Mouse (Mus musculus): ENCODE data around the gene Pcsk5.
"Not testable (repeated sequence)": the region's sequence is repeated elsewhere in the genome, so short reads cannot be mapped to it uniquely, and the experiment has no call there.

The Pcsk5 gene

GRCm38 (mm10) chr19:17482126-17482790 lies 355.2 kb downstream of the Pcsk5 start:
- DNase-seq (ENCODE audit: low spot score in 2 of 2): no peak

- no peak for DNase-seq (ENCODE audit: low spot score in 2 of 2)
Observed at GRCm38 (mm10) chr19:17479471-17479870, 358.0 kb downstream of the Pcsk5 start.

- no peak for DNase-seq (ENCODE audit: low spot score in 2 of 2)
Observed at GRCm38 (mm10) chr19:17476021-17476420, 361.4 kb downstream of the Pcsk5 start.

- not testable (repeated sequence) for DNase-seq (ENCODE audit: low spot score in 2 of 2)
Observed at GRCm38 (mm10) chr19:17473138-17473537, 364.3 kb downstream of the Pcsk5 start.

GRCm38 (mm10) chr19:17471861-17472260 lies 365.6 kb downstream of the Pcsk5 start:
- DNase-seq (ENCODE audit: low spot score in 2 of 2): no peak

- no peak for DNase-seq (ENCODE audit: low spot score in 2 of 2)
Observed at GRCm38 (mm10) chr19:17471196-17471595, 366.2 kb downstream of the Pcsk5 start.

GRCm38 (mm10) chr19:17467556-17468211 lies 369.7 kb downstream of the Pcsk5 start:
- DNase-seq (ENCODE audit: low spot score in 2 of 2): peak in 1 of 2 experiments; percentile 20

GRCm38 (mm10) chr19:17452001-17452400 lies 385.4 kb downstream of the Pcsk5 start:
- no peak for DNase-seq (ENCODE audit: low spot score in 2 of 2)

GRCm38 (mm10) chr19:17443581-17443980 lies 393.9 kb downstream of the Pcsk5 start:
- no peak for DNase-seq (ENCODE audit: low spot score in 2 of 2)

- DNase-seq (ENCODE audit: low spot score in 2 of 2): no peak
Observed at GRCm38 (mm10) chr19:17439476-17440189, 397.8 kb downstream of the Pcsk5 start.

- no peak for DNase-seq (ENCODE audit: low spot score in 2 of 2)
Observed at GRCm38 (mm10) chr19:17436651-17437050, 400.8 kb downstream of the Pcsk5 start.

GRCm38 (mm10) chr19:17428561-17428914 lies 408.9 kb downstream of the Pcsk5 start:
- DNase-seq (ENCODE audit: low spot score in 2 of 2): no peak

- no peak for DNase-seq (ENCODE audit: low spot score in 2 of 2)
Observed at GRCm38 (mm10) chr19:17427824-17428560, 409.4 kb downstream of the Pcsk5 start.

GRCm38 (mm10) chr19:17423306-17423705 lies 414.1 kb downstream of the Pcsk5 start:
- no peak for DNase-seq (ENCODE audit: low spot score in 2 of 2)

- no peak for DNase-seq (ENCODE audit: low spot score in 2 of 2)
Observed at GRCm38 (mm10) chr19:17417855-17418254, 419.6 kb downstream of the Pcsk5 start.

- DNase-seq (ENCODE audit: low spot score in 2 of 2): no peak
Observed at GRCm38 (mm10) chr19:17412915-17413459, 424.4 kb downstream of the Pcsk5 start.

- DNase-seq (ENCODE audit: low spot score in 2 of 2): no peak
Observed at GRCm38 (mm10) chr19:17410465-17411065, 426.9 kb downstream of the Pcsk5 start.

GRCm38 (mm10) chr19:17409351-17409750 lies 428.1 kb downstream of the Pcsk5 start:
- no peak for DNase-seq (ENCODE audit: low spot score in 2 of 2)

- no peak for DNase-seq (ENCODE audit: low spot score in 2 of 2)
Observed at GRCm38 (mm10) chr19:17408591-17408990, 428.8 kb downstream of the Pcsk5 start.

- no peak for DNase-seq (ENCODE audit: low spot score in 2 of 2)
Observed at GRCm38 (mm10) chr19:17406823-17407222, 430.6 kb downstream of the Pcsk5 start.

- no peak for DNase-seq (ENCODE audit: low spot score in 2 of 2)
Observed at GRCm38 (mm10) chr19:17403175-17403574, 434.3 kb downstream of the Pcsk5 start.

Measured in frontal cortex, postnatal 14 days (tissue).